Mouse (Mus musculus): ENCODE results near the gene Vps18. TPM values are rescaled to one million over a fixed set of nuclear protein-coding genes. Genes with fewer than 3 reads are reported as not detected.

The Vps18 gene
- polyA plus RNA-seq, 2 experiments = 3.2 to 3.4 TPM

GRCm38 (mm10) chr2:119293776-119294390, 5.3 kb downstream of the Vps18 start:
- DNase-seq (ENCODE audit: low read depth in 3 of 3, low spot score in 3 of 3) = no peak
- TF ChIP-seq CTCF (IDR thresholded peaks at IDR 0.05; ENCODE audit: low read depth) (no peak), EP300 (IDR thresholded peaks at IDR 0.05; ENCODE audit: low read depth) (no peak)
- no peak overlapping the region for H3K9ac ChIP-seq (replicated peaks)
- no peak overlapping the region for H3K4me2 ChIP-seq (ENCODE audit: low read depth)
- peaks cover 0 to 5% of the 10 kb centered on the region in 2 experiments; a peak in 3 of 4 replicates for H3K4me1 ChIP-seq (replicated peaks; ENCODE audit: control insufficient read depth in 2 of 2, insufficient read depth in 2 of 2, low read length in 1 of 2)
- no peak overlapping the region for H3K4me3 ChIP-seq (ENCODE audit: insufficient read depth in 1 of 2, low read depth in 2 of 2, low read length in 2 of 2)
- WGBS (ENCODE audit: insufficient replicate concordance) = 90% methylated on average over 34 of the region's 34 CpGs
- H3K27me3 ChIP-seq (ENCODE audit: control insufficient read depth, insufficient read depth, low read length) = no peaks in the 10 kb centered on the region
- H3K36me3 ChIP-seq (replicated peaks; ENCODE audit: control insufficient read depth, insufficient read depth, low read depth) = peaks cover 18% of the 10 kb centered on the region
- ATAC-seq (ENCODE audit: insufficient read depth) = no peak
- H3K9me3 ChIP-seq (ENCODE audit: control insufficient read depth, low read length) = no peaks in the 10 kb centered on the region
- H3K27ac ChIP-seq = no peak overlapping the region

GRCm38 (mm10) chr2:119294411-119294810, 5.9 kb downstream of the Vps18 start:
- DNase-seq (ENCODE audit: low read depth in 3 of 3, low spot score in 3 of 3) = no peak
- Histone ChIP-seq H3K36me3 (replicated peaks; ENCODE audit: control insufficient read depth, insufficient read depth, low read depth) (peaks cover 20% of the 10 kb centered on the region), H3K9ac (replicated peaks) (no peak overlapping the region), H3K4me2 (ENCODE audit: low read depth) (no peak overlapping the region), H3K9me3 (ENCODE audit: control insufficient read depth, low read length) (no peaks in the 10 kb centered on the region), H3K4me3 (ENCODE audit: insufficient read depth in 1 of 2, low read depth in 2 of 2, low read length in 2 of 2) (no peak overlapping the region), H3K4me1 (replicated peaks; ENCODE audit: control insufficient read depth in 2 of 2, insufficient read depth in 2 of 2, low read length in 1 of 2) (peaks cover 2 to 6% of the 10 kb centered on the region in 2 experiments; a peak in 3 of 4 replicates), H3K27me3 (ENCODE audit: control insufficient read depth, insufficient read depth, low read length) (no peaks in the 10 kb centered on the region), H3K27ac (no peak overlapping the region)
- 89% methylated on average over 18 of the region's 18 CpGs for WGBS (ENCODE audit: insufficient replicate concordance)
- TF ChIP-seq CTCF (IDR thresholded peaks at IDR 0.05; ENCODE audit: low read depth) = no peak
- no peak for TF ChIP-seq EP300 (IDR thresholded peaks at IDR 0.05; ENCODE audit: low read depth)
- ATAC-seq (ENCODE audit: insufficient read depth) = no peak

DNA sequence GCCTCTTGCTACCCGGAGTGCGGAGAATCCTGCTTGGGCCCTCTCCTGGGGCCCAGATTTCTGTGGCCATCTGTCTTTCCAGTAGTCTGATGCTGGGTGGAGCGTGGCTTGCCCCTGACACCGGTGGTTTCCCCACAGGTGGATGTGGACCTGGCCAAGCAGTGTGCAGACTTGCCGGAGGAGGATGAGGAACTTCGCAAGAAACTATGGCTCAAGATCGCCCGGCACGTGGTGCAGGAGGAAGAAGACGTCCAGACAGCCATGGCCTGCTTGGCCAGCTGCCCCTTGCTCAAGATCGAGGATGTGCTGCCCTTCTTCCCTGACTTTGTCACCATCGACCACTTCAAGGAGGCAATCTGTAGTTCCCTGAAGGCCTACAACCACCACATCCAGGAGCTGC, 8.2 kb downstream of the Vps18 start:
- peaks cover 20% of the 10 kb centered on the region for H3K36me3 ChIP-seq (replicated peaks; ENCODE audit: control insufficient read depth, insufficient read depth, low read depth)
- no peak overlapping the region for H3K9ac ChIP-seq (replicated peaks)
- no peak overlapping the region for H3K27ac ChIP-seq
- DNase-seq (ENCODE audit: low read depth in 3 of 3, low spot score in 3 of 3) (no peak), ATAC-seq (ENCODE audit: insufficient read depth) (no peak)
- H3K27me3 ChIP-seq (ENCODE audit: control insufficient read depth, insufficient read depth, low read length) = no peaks in the 10 kb centered on the region
- no peak overlapping the region for H3K4me3 ChIP-seq (ENCODE audit: insufficient read depth in 1 of 2, low read depth in 2 of 2, low read length in 2 of 2)
- no peaks in the 10 kb centered on the region for H3K9me3 ChIP-seq (ENCODE audit: control insufficient read depth, low read length)
- TF ChIP-seq EP300 (IDR thresholded peaks at IDR 0.05; ENCODE audit: low read depth) = no peak
- TF ChIP-seq CTCF (IDR thresholded peaks at IDR 0.05; ENCODE audit: low read depth) = no peak
- H3K4me1 ChIP-seq (replicated peaks; ENCODE audit: control insufficient read depth in 2 of 2, insufficient read depth in 2 of 2, low read length in 1 of 2) = peaks cover 17 to 20% of the 10 kb centered on the region in 2 experiments
- 83% methylated on average over 12 of the region's 12 CpGs for WGBS (ENCODE audit: insufficient replicate concordance)
- no peak overlapping the region for H3K4me2 ChIP-seq (ENCODE audit: low read depth)

DNA sequence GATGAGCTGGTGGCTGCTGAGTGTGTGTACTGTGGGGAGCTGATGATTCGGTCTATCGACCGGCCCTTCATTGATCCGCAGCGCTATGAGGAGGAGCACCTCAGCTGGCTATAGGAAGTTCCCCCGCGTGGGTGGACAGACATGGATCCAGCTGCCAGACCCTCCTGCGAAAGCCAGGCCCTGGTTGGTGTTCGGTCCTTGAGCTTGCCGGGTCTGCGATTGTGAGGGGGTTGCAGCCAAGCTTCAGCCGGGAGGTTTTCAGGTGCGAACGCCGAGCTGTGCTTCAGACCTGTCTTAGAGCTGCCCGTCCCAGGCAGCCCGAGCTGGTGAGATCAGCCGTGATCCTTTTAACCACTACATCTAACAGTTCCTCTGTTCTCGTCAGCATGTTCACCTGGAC, 9.0 kb downstream of the Vps18 start:
- Histone ChIP-seq H3K4me1 (replicated peaks; ENCODE audit: control insufficient read depth in 2 of 2, insufficient read depth in 2 of 2, low read length in 1 of 2) (peaks cover 17 to 22% of the 10 kb centered on the region in 2 experiments), H3K27me3 (ENCODE audit: control insufficient read depth, insufficient read depth, low read length) (no peaks in the 10 kb centered on the region), H3K9ac (replicated peaks) (no peak overlapping the region), H3K27ac (no peak overlapping the region), H3K36me3 (replicated peaks; ENCODE audit: control insufficient read depth, insufficient read depth, low read depth) (peaks cover 20% of the 10 kb centered on the region), H3K4me3 (ENCODE audit: insufficient read depth in 1 of 2, low read depth in 2 of 2, low read length in 2 of 2) (no peak overlapping the region), H3K9me3 (ENCODE audit: control insufficient read depth, low read length) (no peaks in the 10 kb centered on the region), H3K4me2 (ENCODE audit: low read depth) (no peak overlapping the region)
- ATAC-seq (ENCODE audit: insufficient read depth) (no peak), DNase-seq (ENCODE audit: low read depth in 3 of 3, low spot score in 3 of 3) (no peak)
- no peak for TF ChIP-seq CTCF (IDR thresholded peaks at IDR 0.05; ENCODE audit: low read depth)
- no peak for TF ChIP-seq EP300 (IDR thresholded peaks at IDR 0.05; ENCODE audit: low read depth)
- 84% methylated on average over 19 of the region's 19 CpGs for WGBS (ENCODE audit: insufficient replicate concordance)

DNA sequence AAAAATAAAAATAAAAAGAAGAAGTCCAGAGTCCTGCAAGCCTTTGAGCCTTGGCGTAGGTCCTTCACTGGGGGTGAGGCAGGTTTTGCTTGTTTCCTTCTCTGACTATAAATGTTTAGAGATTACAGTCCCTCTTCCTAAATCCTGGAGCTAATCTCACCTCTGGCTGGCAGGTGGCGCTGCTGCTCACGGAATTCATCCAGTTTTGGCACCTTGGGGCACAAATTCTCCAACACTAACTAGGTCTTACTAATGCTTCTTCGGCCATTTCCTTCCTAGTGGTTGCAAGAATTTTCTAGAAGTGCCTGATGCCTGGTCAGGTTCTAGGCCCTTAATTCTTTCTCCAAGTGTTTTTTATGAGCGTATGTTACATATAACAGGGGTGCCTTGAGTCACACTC, 9.8 kb downstream of the Vps18 start:
- no peaks in the 10 kb centered on the region for H3K9me3 ChIP-seq (ENCODE audit: control insufficient read depth, low read length)
- H3K9ac ChIP-seq (replicated peaks) = no peak overlapping the region
- WGBS (ENCODE audit: insufficient replicate concordance) = 36% methylated on average over 5 of the region's 5 CpGs
- no peaks in the 10 kb centered on the region for H3K27me3 ChIP-seq (ENCODE audit: control insufficient read depth, insufficient read depth, low read length)
- TF ChIP-seq CTCF (IDR thresholded peaks at IDR 0.05; ENCODE audit: low read depth) (peak; percentile 82), EP300 (IDR thresholded peaks at IDR 0.05; ENCODE audit: low read depth) (no peak)
- DNase-seq (ENCODE audit: low read depth in 3 of 3, low spot score in 3 of 3) (peak in 1 of 3 experiments; percentile 55), ATAC-seq (ENCODE audit: insufficient read depth) (no peak)
- H3K4me2 ChIP-seq (ENCODE audit: low read depth) = no peak overlapping the region
- peaks cover 17% of the 10 kb centered on the region for H3K36me3 ChIP-seq (replicated peaks; ENCODE audit: control insufficient read depth, insufficient read depth, low read depth)
- H3K4me3 ChIP-seq (ENCODE audit: insufficient read depth in 1 of 2, low read depth in 2 of 2, low read length in 2 of 2) = no peak overlapping the region
- H3K4me1 ChIP-seq (replicated peaks; ENCODE audit: control insufficient read depth in 2 of 2, insufficient read depth in 2 of 2, low read length in 1 of 2) = peaks cover 17 to 29% of the 10 kb centered on the region in 2 experiments
- H3K27ac ChIP-seq = no peak overlapping the region

Measured in liver, embryonic 14.5 days (tissue).